Mouse (Mus musculus): ENCODE results near the gene Mllt6.

The Mllt6 gene

DNA sequence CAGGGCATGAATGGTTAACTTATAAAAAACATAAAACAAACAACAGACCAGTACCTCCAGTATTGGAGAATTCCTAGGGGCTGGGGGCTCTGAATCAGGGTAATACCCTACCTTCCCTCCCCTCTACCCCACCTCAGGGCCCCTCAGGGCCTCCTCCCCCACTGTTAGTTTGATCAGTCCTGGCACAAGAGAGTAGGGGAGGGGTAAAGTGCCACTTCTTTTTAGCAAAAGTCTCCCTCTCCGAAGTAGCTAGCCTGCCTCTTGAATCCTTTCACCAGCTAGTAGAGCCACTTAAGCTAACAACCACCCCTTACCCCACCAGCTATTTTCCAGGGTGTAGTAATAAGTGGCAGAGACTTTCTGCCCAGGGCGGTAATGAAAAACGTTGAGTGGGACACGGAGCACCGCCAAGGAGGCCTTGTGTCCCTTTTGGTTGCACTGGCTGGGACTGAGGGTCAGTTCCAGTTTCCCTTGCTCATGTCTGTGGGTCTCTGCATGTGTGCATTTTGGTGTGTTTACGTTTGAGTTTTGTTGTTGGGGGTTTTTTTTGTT is 19.4 kb downstream of the Mllt6 start:
- in situ Hi-C loops (cut with MboI; ENCODE audit: low pct_unique_long_range_greater_than_20kb in 1 of 2, low sequenced_read_pairs in 2 of 2, unreplicated experiment in 1 of 2), result no loop called here

DNA sequence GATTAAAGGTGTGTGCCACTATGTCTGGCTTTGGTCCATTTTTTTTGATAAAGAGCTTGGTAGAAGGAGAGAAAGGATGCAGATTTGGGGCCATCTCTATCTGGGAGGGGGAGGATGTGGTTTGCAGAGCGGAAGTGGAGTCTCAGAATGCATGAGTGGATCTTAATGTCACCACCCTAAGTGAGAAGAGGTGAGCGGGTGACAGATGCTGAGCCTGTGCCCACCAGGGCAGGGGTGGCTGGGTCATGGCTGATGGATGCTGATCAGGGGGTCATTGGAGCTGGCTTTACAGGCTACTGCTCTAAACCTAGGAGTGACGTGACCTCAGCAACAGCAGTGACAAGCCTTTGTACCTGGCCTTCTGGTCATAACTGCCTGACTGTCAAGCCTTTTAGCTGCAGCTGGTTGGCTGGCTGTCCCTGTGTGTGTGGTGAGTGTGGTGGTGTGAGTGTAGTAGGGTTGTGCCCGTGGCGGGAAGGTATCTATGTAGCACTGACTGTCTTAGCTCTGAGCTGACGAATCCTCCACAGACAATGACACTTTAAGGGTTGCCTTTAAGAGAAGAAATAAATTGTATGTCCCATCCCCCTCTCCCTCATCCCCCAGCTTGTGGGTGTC is 21.0 kb downstream of the Mllt6 start:
- in situ Hi-C loops (cut with MboI; ENCODE audit: low pct_unique_long_range_greater_than_20kb in 1 of 2, low sequenced_read_pairs in 2 of 2, unreplicated experiment in 1 of 2), result no loop called here

DNA sequence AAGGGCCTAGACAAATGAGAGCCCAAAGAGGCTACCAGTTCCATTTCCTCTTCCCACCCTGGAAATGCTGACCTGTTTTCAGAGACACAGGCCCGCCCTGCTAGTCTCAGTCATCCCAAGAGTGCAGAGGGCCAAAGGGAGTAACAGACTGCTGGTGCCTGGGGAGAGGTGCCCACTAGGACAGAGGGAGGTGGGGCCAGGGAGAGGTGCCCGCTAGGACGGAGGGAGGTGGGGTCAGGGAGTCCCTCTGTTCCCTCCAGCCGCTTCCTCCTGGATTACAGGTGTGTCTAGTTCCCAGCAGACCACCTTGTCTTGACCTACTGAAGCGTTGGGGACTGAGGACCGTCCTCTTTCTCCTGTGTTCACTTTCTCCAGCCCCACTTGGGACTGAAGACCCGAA is 21.6 kb downstream of the Mllt6 start:
- in situ Hi-C loops (cut with MboI; ENCODE audit: low pct_unique_long_range_greater_than_20kb in 1 of 2, low sequenced_read_pairs in 2 of 2, unreplicated experiment in 1 of 2), result no loop called here

DNA sequence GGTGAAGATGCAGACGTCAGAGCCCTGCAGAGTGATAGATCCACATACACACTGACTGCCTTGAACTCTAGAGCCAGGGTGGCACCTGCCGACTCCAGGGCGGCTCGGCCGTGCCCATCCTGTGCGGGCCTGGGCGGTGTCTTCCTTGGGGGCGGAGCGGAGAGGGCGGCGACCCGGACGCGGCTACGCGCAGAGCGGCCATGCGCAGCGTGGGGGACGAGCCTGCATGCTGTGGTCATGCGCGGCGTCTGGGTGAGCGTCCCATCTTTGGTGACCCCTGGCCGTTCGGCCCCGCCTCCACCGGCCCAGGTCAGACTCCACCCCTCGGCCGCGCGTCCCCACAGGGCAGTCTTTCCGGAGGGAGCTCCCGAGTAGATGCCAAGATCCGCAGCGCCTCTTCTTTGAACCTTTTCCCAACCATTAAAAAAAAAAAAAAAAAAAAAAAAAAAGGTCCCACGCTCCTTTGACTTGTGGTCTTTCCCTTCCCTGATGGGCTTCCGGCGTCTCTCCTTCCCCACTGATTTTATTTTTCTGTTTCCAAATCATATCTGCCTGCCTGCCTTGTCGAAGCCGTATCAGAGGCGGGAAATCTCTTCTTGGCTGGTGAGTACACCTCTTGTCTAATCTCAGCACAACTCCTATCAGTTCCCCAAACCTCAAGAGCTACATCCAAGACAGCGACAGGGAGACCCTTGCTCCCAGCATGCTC is 22.6 kb downstream of the Mllt6 start, which contains the start of gene Cisd3:
Cisd3 (plus strand) TSS at position 214 of the 709 bp plus-strand sequence.
- in situ Hi-C loops (cut with MboI; ENCODE audit: low pct_unique_long_range_greater_than_20kb in 1 of 2, low sequenced_read_pairs in 2 of 2, unreplicated experiment in 1 of 2), result no loop called here

DNA sequence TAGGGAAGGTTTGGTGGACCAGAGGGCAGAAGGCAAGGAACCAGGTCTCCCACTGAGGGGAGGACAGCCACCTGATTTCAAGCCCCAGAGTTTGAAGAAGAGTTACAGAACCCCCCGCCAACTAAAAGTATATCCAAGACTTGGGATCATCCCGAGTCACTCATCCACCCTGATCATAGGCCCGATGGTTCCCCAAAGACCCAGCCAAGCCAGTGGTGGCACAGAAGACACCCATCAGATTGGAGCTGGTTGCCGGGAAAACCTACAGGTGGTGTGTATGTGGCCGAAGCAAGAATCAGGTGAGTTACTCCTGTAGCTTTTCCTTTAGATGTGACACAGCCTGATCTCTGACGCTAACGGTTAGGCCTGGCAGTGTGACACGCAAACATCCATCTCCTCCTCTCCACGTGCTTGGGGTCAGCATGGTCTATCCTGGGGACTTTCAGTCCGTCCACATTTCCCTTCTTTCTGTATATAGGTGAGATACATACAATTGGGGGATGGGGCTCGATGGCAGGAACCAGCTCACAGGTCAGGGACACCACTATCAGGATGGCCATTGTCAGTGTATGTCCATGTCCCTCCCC is 23.2 kb downstream of the Mllt6 start:
- in situ Hi-C loops (cut with MboI; ENCODE audit: low pct_unique_long_range_greater_than_20kb in 1 of 2, low sequenced_read_pairs in 2 of 2, unreplicated experiment in 1 of 2), result no loop called here

DNA sequence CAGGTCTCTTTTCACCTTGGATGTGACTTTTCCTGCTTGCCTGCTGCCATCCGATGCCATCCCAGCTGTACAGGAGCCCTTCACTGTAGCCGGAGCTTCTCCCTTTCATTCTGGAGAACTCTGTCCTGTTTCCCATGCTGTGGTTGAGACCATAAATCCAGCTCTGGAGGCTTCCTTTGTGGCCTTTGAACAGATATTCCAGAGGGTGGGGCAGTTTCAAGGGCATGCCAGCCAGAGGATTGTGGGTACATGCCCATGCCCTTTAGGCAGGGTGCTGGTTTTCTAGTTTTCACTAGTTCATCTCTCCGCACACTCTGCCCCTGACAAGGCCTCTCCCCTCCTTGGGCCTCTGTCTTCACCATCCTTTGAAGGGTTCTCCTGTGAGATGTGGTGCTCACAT is 23.8 kb downstream of the Mllt6 start:
- in situ Hi-C loops (cut with MboI; ENCODE audit: low pct_unique_long_range_greater_than_20kb in 1 of 2, low sequenced_read_pairs in 2 of 2, unreplicated experiment in 1 of 2), result no loop called here

DNA sequence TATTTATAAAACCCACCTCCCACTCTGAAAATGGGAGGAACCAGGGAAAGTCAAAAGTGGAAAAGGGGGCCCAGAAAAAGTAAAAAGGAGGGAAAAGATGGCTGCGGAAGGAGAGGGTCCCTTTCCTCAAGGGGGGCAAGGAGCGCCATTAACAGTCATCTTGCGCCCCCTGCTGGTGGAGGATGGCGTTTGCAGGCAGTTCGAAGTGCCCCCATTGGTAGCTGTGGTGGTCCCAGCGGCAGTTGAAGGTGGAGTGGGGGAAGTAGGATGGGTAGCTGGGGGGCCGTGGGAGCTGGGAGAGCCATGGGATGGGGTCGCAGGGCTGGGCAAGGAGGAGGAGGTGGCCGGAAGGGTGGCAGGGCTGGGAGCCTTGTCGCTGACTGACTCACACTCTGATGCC is 26.6 kb downstream of the Mllt6 start:
- in situ Hi-C loops (cut with MboI; ENCODE audit: low pct_unique_long_range_greater_than_20kb in 1 of 2, low sequenced_read_pairs in 2 of 2, unreplicated experiment in 1 of 2), result no loop called here

DNA sequence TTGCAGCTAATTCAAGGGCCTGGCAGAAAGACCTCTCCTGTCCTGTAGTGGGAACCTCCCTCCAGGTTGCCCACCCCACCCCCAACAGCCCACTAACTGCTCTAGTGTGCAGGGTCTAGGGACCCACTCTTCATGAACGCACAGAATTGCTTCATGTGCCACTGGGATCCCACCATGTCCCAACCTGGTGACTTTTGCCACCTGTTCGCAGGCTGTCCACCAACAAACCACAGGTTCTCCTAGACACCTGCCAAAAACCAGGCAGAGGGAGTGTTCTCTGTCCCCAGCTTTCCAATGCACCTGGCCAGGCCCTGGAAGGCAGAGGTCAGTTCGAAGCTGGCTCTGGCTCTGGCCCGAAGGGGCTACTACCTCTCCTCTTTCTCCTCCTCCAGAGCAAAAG is 31.2 kb downstream of the Mllt6 start:
- in situ Hi-C loops (cut with MboI; ENCODE audit: low pct_unique_long_range_greater_than_20kb in 1 of 2, low sequenced_read_pairs in 2 of 2, unreplicated experiment in 1 of 2), result no loop called here

DNA sequence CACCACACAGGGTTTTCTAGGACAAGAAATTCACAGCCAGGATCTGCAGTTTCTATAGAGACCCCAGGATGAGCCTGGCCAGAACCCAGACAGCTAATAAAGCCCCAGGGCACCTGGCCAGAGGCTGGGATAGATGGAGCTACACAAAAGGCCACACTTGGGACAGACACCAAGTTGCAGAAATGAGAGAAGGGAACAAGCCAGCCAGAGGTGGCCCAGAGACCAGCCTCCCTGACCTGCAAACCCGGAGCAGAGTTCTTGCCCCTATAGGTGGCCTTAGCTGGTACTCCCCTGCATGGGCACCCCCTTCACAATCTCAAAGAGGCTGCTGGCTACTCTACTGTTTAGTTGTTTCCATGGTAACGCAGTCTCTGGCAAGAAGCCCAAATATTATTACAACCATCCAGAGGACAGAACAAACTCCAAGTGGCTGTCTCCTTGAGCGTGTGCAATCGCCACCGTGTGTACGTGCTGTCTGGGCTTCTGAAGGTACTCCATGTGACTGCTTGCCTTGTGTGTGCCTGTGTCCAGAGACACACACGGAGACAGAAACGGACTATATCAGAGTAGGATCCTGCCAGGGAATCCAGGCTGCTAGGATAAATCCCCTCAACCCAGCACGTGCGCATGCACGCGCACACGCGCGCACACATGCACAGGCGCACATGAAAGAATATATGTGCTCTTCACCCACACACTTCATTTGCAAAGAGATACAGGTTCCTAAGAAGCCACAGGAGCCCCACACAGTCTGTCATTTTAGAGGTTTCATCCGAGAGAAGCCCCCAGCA is 31.9 kb downstream of the Mllt6 start:
- in situ Hi-C loops (cut with MboI; ENCODE audit: low pct_unique_long_range_greater_than_20kb in 1 of 2, low sequenced_read_pairs in 2 of 2, unreplicated experiment in 1 of 2), result loop anchor here in 1 of 2 experiments (5.0 kb wide), 1 partner anchor 63 kb away; no protein-coding TSS in a partner anchor

DNA sequence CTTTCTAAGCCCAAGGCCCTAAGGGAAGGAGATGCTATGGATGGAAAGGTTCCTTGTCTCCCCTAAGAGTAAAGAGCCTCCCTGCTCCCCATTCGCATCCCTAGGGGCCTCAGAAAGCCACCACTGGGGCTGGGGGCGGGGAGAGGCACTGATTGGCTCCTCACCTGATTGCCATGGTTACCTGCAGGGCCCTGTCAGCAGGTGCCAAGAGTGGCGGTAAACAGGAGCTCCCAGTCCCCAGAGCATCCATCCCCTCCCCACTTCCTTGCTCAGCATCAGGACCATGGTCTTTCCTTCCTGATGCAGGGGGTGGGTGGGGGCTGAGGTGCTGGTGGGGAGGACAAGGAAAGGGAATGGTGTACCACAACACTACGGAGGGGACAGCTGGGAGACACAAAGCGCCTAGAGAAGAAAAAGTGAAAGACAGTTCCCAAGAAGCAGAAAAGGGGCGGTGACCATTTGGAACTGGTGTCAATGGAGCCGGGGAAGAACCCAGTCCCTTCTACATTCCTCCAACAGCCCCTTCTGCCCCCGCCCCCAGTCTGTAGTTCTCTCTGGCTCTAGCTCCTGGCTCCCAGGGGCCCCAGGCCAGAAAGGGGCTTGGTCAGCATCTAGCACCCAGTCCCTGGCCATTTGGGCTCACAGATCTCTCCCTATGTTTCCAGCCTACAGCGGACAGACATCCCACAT is 32.6 kb downstream of the Mllt6 start:
- in situ Hi-C loops (cut with MboI; ENCODE audit: low pct_unique_long_range_greater_than_20kb in 1 of 2, low sequenced_read_pairs in 2 of 2, unreplicated experiment in 1 of 2), result loop anchor here in 1 of 2 experiments (5.0 kb wide), 1 partner anchor 64 kb away; no protein-coding TSS in a partner anchor

DNA sequence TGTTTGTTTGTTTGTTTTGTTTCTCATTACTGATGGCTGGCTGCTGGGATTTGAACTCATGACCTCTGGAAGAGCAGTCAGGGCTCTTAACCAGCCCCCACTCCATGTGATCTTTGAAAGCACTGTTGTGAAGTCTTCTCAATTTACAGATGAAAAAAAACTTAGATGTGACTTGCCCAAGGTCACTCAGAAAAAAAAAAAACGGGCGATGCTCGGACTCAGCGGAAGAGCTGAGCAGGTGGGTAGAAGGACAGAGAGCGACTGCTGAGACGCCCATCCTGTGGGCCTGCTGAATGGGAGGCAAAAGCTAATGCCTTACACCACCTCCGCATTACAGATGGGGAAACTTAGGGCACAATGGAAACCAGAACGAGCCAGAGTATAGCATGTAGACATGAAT is 33.5 kb downstream of the Mllt6 start:
- in situ Hi-C loops (cut with MboI; ENCODE audit: low pct_unique_long_range_greater_than_20kb in 1 of 2, low sequenced_read_pairs in 2 of 2, unreplicated experiment in 1 of 2), result loop anchor here in 1 of 2 experiments (5.0 kb wide), 1 partner anchor 64 kb away; no protein-coding TSS in a partner anchor

DNA sequence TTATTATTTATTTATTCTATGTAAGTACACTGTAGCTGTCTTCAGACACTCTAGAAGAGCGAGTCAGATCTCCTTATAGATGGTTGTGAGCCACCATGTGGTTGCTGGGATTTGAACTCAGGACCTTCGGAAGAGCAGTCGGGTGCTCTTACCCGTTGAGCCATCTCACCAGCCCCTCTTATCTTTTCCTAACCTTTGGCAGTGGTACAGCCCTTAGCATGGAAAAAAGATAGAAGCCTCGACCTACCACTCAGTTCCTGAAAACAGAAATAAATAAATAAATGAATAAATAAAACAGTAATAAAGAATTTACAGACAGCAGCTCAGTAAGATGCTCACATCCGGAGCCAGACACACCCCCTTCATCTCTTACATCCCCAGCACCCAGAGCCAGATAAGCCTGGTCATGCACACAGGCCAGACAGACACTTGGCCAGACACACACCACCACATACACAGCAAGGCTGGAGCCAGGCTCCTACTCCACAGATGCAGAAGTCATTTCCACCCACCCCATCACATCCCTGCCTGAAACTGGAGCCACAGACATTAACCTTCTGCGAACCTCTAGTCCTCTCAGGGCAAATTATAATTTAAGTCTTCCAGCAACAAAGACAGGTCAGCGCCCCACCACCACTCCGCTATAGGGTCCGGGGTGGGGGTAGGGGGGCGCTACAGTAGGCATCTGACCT is 34.1 kb downstream of the Mllt6 start:
- in situ Hi-C loops (cut with MboI; ENCODE audit: low pct_unique_long_range_greater_than_20kb in 1 of 2, low sequenced_read_pairs in 2 of 2, unreplicated experiment in 1 of 2), result loop anchor here in 1 of 2 experiments (5.0 kb wide), 1 partner anchor 65 kb away; no protein-coding TSS in a partner anchor

DNA sequence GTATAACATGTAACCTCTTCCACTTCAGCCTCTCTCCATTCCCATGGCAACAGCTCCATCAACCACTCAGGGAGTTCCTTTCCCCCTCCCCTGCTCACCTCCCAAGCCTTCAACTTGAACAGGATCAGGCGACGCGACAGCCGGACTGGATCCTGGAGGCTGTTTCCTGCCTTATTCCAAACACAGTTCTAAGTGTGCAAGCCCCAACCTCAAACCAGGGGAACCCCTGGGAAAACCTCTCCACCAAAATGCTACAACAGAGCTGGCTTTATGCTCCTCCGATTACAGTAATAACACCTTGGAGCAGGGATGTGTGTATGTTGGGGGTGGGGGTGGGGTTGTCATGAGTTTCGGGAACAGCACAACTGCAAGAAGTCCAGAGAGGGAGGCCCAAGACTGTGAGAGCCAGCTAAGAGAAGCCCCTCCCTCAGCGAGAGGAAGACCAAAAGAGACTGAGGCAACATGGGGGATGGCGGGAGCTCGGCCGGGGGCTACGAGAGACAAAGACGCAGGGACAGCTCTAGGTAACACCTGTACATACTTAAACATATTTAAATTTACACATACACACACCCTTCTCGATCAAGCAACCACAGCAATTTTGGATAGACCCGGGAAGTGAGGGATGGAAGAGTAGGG is 34.8 kb downstream of the Mllt6 start:
- in situ Hi-C loops (cut with MboI; ENCODE audit: low pct_unique_long_range_greater_than_20kb in 1 of 2, low sequenced_read_pairs in 2 of 2, unreplicated experiment in 1 of 2), result loop anchor here in 1 of 2 experiments (5.0 kb wide), 1 partner anchor 66 kb away; no protein-coding TSS in a partner anchor

DNA sequence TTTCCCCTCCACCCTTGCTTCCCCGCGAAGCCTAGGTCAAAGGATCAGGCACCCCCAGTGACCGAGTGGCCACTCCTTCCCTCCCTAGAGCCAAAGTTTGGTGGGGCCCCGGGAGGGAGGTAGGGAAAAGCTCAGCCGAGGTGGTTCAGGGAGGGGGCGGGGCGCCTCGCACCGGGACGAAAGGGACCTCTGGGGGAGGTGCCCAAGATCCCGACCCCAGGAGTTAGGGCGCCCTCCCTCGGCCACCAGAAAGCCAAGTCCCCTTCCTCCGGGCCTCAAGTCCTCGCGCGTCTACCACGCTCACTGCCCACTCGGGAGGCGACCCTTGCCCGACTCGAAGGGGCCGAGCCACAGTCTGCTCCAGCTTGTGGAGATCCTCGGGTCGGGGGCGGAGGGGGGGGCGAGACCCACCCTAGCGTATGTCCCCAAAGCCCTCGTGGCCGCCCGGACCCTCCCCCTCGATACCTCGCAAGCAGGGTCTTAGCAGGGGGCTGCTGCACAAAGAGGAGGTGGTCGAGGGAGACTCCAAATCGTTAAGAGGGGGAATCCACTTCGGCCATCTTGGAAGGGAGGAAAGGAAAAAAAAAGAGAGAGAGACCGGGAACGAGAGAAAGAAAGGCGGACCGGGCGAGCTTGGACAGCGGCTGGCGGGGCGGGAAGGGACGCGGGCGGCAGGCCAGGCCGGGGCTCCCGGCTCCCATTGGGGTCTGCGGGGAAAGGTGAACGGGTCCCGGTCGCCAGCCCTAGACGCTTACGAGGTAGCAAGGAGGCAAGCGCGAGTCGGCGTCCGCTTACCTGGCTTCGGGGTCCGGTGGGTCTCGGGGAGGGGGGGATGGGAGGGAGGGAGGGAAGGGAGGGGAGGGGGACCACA is 35.8 kb downstream of the Mllt6 start:
- in situ Hi-C loops (cut with MboI; ENCODE audit: low pct_unique_long_range_greater_than_20kb in 1 of 2, low sequenced_read_pairs in 2 of 2, unreplicated experiment in 1 of 2), result loop anchor here in 1 of 2 experiments (5.0 kb wide), 1 partner anchor 67 kb away; no protein-coding TSS in a partner anchor

DNA sequence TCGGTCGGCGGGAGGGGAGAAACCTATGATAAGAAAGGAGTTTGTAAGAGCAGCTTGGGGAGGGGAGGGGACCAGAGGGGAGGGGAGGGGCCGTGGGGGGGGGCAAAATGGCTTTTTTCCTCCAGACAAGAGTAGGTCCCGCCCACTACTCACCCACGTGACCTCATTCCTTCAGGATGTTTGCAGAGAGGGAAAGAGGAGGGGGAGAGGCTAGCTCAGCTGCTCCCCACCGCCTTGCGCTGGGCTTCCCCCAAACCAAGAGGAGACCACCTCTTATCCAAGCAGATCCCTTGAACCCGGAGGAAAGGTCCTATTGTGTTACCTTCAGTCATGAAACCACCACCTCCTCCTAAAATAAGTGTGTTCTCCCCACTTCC is 36.4 kb downstream of the Mllt6 start:
- in situ Hi-C loops (cut with MboI; ENCODE audit: low pct_unique_long_range_greater_than_20kb in 1 of 2, low sequenced_read_pairs in 2 of 2, unreplicated experiment in 1 of 2), result loop anchor here (5.0 kb wide), 3 partner anchors 38 to 67 kb away; no protein-coding TSS in a partner anchor

Data from mouse embryonic stem cell (cell line).